Mouse (Mus musculus): Measurements from ENCODE around the gene Sned1. TPM values are rescaled to one million over a fixed set of nuclear protein-coding genes. Genes with fewer than 3 reads are reported as not detected.

Gene Sned1
- polyA plus RNA-seq, 1 experiment from 2014 or later = 48.9 TPM

DNA sequence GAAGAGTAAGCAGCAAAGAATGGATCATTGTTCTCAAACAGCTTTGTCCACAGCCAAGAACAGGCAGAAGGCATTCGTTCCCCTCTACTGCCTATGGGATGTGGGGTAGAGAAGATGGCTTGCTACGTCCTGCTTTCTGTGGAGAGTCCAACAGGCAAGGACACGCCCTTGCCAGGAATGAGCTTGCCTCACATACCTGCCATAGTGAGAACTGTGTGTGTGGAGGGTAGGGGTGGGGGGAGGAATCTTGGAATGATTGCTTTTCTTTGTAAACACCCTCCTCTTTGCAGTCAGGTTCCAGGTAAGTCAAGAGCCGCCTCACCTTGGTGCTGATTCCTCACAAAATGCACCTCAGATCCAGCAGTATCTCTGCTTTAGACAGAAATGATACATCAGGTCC lies 64.2 kb downstream of the Sned1 start:
- CTCF ChIA-PET = interaction anchor here (0.8 kb wide), 1 partner anchor 126 kb away, joined by 3 read pairs; no protein-coding TSS in a partner anchor
- no peak for ATAC-seq
- H3K27me3 ChIP-seq = no peaks in the 10 kb centered on the region
- in situ Hi-C loops (cut with MboI; ENCODE audit: low pct_unique_long_range_greater_than_20kb) = loop anchor here (10.0 kb wide), 1 partner anchor 125 kb away; no protein-coding TSS in a partner anchor
- TF ChIP-seq CTCF (IDR thresholded peaks at IDR 0.05) = no peak
- no peak for DNase-seq (ENCODE audit: low read depth, low spot score)
- POLR2A ChIA-PET = interaction anchor here (0.7 kb wide), 1 partner anchor 152 kb away, joined by 3 read pairs; no protein-coding TSS in a partner anchor

DNA sequence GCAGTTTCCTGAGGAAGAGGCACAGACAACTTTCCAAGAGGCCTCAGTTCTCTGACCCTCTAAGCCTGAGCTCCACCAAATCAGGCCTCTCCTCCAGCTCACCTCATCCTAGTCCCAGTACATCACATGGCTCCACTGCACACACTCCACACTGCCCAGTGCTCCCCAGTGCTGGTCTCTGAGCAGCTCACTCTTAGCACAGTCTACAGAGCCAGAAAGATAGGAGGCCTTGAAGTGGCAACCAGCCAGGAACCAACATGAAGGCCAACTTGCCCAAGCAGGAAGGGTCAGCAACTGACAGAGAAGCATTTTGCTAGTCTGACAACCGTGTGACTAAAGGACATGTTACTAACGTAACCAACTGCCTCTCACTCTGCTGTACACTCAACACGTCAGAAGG lies 64.9 kb downstream of the Sned1 start:
- TF ChIP-seq CTCF (IDR thresholded peaks at IDR 0.05) = no peak
- ATAC-seq (no peak), DNase-seq (ENCODE audit: low read depth, low spot score) (no peak)
- H3K27me3 ChIP-seq = no peaks in the 10 kb centered on the region
- POLR2A ChIA-PET = interaction anchor here (0.7 kb wide), 1 partner anchor 153 kb away, joined by 3 read pairs; no protein-coding TSS in a partner anchor
- CTCF ChIA-PET = interaction anchor here (0.8 kb wide), 1 partner anchor 126 kb away, joined by 3 read pairs; no protein-coding TSS in a partner anchor
- in situ Hi-C loops (cut with MboI; ENCODE audit: low pct_unique_long_range_greater_than_20kb) = loop anchor here (10.0 kb wide), 1 partner anchor 126 kb away; no protein-coding TSS in a partner anchor

- ATAC-seq (peak; percentile 71), DNase-seq (ENCODE audit: low read depth, low spot score) (peak; percentile 39)
- ChIA-PET POLR2A (no interaction called here), CTCF (interaction anchor here (0.7 to 1.7 kb wide), 4 partner anchors 16 to 177 kb away, joined by 3 to 5 read pairs (median 3); no protein-coding TSS in a partner anchor)
- in situ Hi-C loops (cut with MboI; ENCODE audit: low pct_unique_long_range_greater_than_20kb) = loop anchor here (10.0 kb wide), 1 partner anchor 131 kb away; no protein-coding TSS in a partner anchor
- no peak for TF ChIP-seq CTCF (IDR thresholded peaks at IDR 0.05)
- H3K27me3 ChIP-seq = no peaks in the 10 kb centered on the region
Measured at GRCm38 (mm10) chr1:93305581-93306337, 70.1 kb downstream of the Sned1 start, which contains the start of gene Mterf4. TSS of gene Mterf4 (minus strand) at chr1:93305915.

GRCm38 (mm10) chr1:93323973-93324372 lies 88.3 kb downstream of the Sned1 start:
- ATAC-seq = no peak
- POLR2A ChIA-PET = no interaction called here
- no peak for DNase-seq (ENCODE audit: low read depth, low spot score)
- CTCF ChIA-PET = interaction anchor here (1.1 kb wide), 1 partner anchor 150 kb away, joined by 3 read pairs; no protein-coding TSS in a partner anchor
- H3K27me3 ChIP-seq = no peaks in the 10 kb centered on the region
- no peak for TF ChIP-seq CTCF (IDR thresholded peaks at IDR 0.05)
- in situ Hi-C loops (cut with MboI; ENCODE audit: low pct_unique_long_range_greater_than_20kb) = no loop called here

DNA sequence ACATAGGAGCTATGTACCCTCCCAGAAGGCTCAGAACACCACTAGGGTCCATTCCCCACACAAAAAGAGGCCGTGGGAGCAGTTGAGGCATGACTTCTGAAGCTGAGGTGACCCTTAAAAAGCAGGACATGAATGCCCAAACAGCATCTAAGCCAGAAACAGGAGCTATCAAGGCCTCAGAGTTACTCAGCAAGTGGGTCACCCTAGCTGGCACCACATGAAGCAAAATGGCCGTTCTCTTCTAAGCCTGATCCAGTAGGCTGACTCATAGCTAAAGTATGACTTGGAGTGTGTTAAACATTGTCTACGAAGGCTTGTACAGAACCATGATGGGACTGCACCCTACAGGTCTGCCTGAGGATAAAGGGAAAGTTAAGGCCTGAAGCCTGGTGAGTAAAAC lies 90.8 kb downstream of the Sned1 start:
- POLR2A ChIA-PET = interaction anchor here (0.6 kb wide), 1 partner anchor 111 kb away, joined by 3 read pairs; no protein-coding TSS in a partner anchor
- no peaks in the 10 kb centered on the region for H3K27me3 ChIP-seq
- peak; percentile 47 for TF ChIP-seq CTCF (IDR thresholded peaks at IDR 0.05)
- ATAC-seq (peak; percentile 92), DNase-seq (ENCODE audit: low read depth, low spot score) (peak; percentile 46)
- in situ Hi-C loops (cut with MboI; ENCODE audit: low pct_unique_long_range_greater_than_20kb) = no loop called here
- CTCF ChIA-PET = interaction anchor here (0.9 to 1.8 kb wide), 6 partner anchors 9 to 153 kb away, joined by 3 to 6 read pairs (median 4); partner anchors contain the start of gene Pask

DNA sequence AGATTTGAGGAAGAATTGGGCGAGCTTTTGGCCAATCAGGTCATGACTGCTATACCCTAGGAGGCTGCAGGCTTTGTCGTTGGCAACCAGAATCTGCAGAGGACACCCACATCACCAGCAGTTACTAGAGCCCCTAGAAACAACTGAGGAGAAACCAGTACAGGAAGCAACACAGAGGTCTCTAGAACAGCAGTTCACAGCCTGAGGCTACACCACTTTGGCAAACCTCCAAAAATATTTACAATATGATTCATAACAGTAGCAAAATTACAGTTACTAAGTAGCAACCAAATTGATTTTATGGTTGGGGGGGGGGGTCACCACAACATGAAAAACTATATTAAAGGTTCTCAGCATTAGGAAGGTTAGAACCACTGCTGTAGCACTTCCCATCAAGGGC lies 99.0 kb downstream of the Sned1 start:
- ATAC-seq = no peak
- in situ Hi-C loops (cut with MboI; ENCODE audit: low pct_unique_long_range_greater_than_20kb) = no loop called here
- DNase-seq (ENCODE audit: low read depth, low spot score) = no peak
- ChIA-PET CTCF (no interaction called here), POLR2A (no interaction called here)
- no peak for TF ChIP-seq CTCF (IDR thresholded peaks at IDR 0.05)
- H3K27me3 ChIP-seq = no peaks in the 10 kb centered on the region

- H3K27me3 ChIP-seq = no peaks in the 10 kb centered on the region
- DNase-seq (ENCODE audit: low read depth, low spot score) (peak; percentile 80), ATAC-seq (peak; percentile 88)
- POLR2A ChIA-PET = no interaction called here
- no peak for TF ChIP-seq CTCF (IDR thresholded peaks at IDR 0.05)
- in situ Hi-C loops (cut with MboI; ENCODE audit: low pct_unique_long_range_greater_than_20kb) = no loop called here
- CTCF ChIA-PET = interaction anchor here (0.8 to 2.3 kb wide), 4 partner anchors 9 to 214 kb away, joined by 3 to 11 read pairs (median 4); no protein-coding TSS in a partner anchor
Measured at GRCm38 (mm10) chr1:93342648-93343503, 107.2 kb downstream of the Sned1 start, which contains the start of the genes Ppp1r7 and Pask. TSS of gene Ppp1r7 (plus strand) at chr1:93342854. TSS of gene Pask (minus strand) at chr1:93343482.

- POLR2A ChIA-PET = no interaction called here
- CTCF ChIA-PET = interaction anchor here (0.7 to 2.3 kb wide), 5 partner anchors 9 to 215 kb away, joined by 3 to 11 read pairs (median 4); no protein-coding TSS in a partner anchor
- no peaks in the 10 kb centered on the region for H3K27me3 ChIP-seq
- in situ Hi-C loops (cut with MboI; ENCODE audit: low pct_unique_long_range_greater_than_20kb) = no loop called here
- DNase-seq (ENCODE audit: low read depth, low spot score) (peak; percentile 83), ATAC-seq (peak; percentile 97)
- TF ChIP-seq CTCF (IDR thresholded peaks at IDR 0.05) = no peak
Measured at GRCm38 (mm10) chr1:93343504-93344047, 107.9 kb downstream of the Sned1 start.

GRCm38 (mm10) chr1:93347176-93347575 lies 111.5 kb downstream of the Sned1 start:
- TF ChIP-seq CTCF (IDR thresholded peaks at IDR 0.05) = no peak
- ATAC-seq = no peak

DNA sequence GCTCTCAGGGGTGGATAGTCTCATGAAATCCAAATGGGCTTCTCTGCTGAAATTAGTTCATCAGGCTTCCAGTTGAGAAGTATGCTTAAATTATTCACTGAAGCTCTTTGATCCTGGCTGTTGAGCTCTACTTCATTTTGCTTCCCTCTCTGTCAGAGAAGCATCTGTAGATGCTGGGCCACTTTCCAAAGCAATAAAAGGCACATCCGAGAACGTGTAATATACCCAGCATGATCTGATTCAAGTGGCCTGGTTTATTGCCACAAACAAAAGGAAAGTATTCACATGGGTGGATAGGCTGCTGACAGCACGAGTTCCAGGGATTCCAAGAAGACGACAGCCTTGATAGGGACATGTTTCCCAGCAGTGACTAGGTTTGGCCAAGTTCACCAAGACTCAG lies 114.1 kb downstream of the Sned1 start:
- in situ Hi-C loops (cut with MboI; ENCODE audit: low pct_unique_long_range_greater_than_20kb) = no loop called here
- H3K27me3 ChIP-seq = no peaks in the 10 kb centered on the region
- DNase-seq (ENCODE audit: low read depth, low spot score) (no peak), ATAC-seq (no peak)
- TF ChIP-seq CTCF (IDR thresholded peaks at IDR 0.05) = no peak
- CTCF ChIA-PET = interaction anchor here (0.7 to 1.8 kb wide), 4 partner anchors 10 to 225 kb away, joined by 3 to 6 read pairs (median 4); no protein-coding TSS in a partner anchor
- POLR2A ChIA-PET = no interaction called here

More at GRCm38 (mm10) chr1:93347176-93347575, 111.5 kb downstream of the Sned1 start:
- ChIA-PET CTCF (interaction anchor here (1.2 kb wide), 1 partner anchor 9 kb away, joined by 3 read pairs; no protein-coding TSS in a partner anchor), POLR2A (no interaction called here)
- no peak for DNase-seq (ENCODE audit: low read depth, low spot score)
- no peaks in the 10 kb centered on the region for H3K27me3 ChIP-seq
- in situ Hi-C loops (cut with MboI; ENCODE audit: low pct_unique_long_range_greater_than_20kb) = no loop called here

Other genes with a start within 250 kb of the Sned1 start
- not detected for gene Aqp12, start 229.5 kb upstream of the Sned1 start, polyA plus RNA-seq (2021)
- gene Kif1a, start 133.9 kb upstream of the Sned1 start, polyA plus RNA-seq (2021) = not detected
- not detected for gene Agxt, start 100.6 kb upstream of the Sned1 start, polyA plus RNA-seq (2021)
- gene 2310007B03Rik, start 74.9 kb upstream of the Sned1 start, polyA plus RNA-seq (2021) = not detected
- 0.30 TPM for gene Crocc2, start 67.1 kb upstream of the Sned1 start, polyA plus RNA-seq (2021)
- gene Mterf4, start 70.1 kb downstream of the Sned1 start, polyA plus RNA-seq (2021) = 34.8 TPM
- gene Ppp1r7, start 107.0 kb downstream of the Sned1 start, polyA plus RNA-seq (2021) = 50.0 TPM
- gene Pask, start 107.6 kb downstream of the Sned1 start, polyA plus RNA-seq (2021) = 12.0 TPM
- not detected for gene Ano7, start 138.1 kb downstream of the Sned1 start, polyA plus RNA-seq (2021)
- 263 TPM for gene Hdlbp, start 243.0 kb downstream of the Sned1 start, polyA plus RNA-seq (2021)